Mouse (Mus musculus) myocyte (in vitro differentiated cells): ENCODE results near the gene Adcy6. TPM values are rescaled to one million over a fixed set of nuclear protein-coding genes. Genes with fewer than 3 reads are reported as not detected.

Experiments used
- H3K27me3 ChIP-seq: one replicate; pipeline ENCODE4 v1.6.1; 2011; ENCODE audit not compliant: control insufficient read depth, insufficient read depth, insufficient read length
- H3K36me3 ChIP-seq: one replicate; pipeline ENCODE4 v1.6.1; 2011; ENCODE audit not compliant: control insufficient read depth, insufficient read depth
- H3K4me2 ChIP-seq: one replicate; pipeline ENCODE4 v1.6.1; 2011; ENCODE audit warnings: low read depth, control low read depth
- H3K4me3 ChIP-seq: one replicate; pipeline ENCODE4 v1.5.1; 2011; ENCODE audit warnings: mild to moderate bottlenecking, control low read depth, moderate library complexity
- H3K79me2 ChIP-seq: one replicate; pipeline ENCODE4 v1.6.1; 2011; ENCODE audit not compliant: control insufficient read depth, insufficient read depth
- H3ac ChIP-seq: one replicate; pipeline ENCODE4 v1.6.1; 2011; ENCODE audit not compliant: control insufficient read depth, insufficient read length
- CEBPB ChIP-seq: IDR thresholded peaks from 2 replicates; pipeline ENCODE4 v1.6.1; 2011; ENCODE audit warnings: mild to moderate bottlenecking, moderate library complexity; ENCODE audit not compliant: poor library complexity, insufficient read depth, severe bottlenecking
- E2F4 ChIP-seq: IDR thresholded peaks from one replicate; pipeline ENCODE4 v1.6.1; 2011; ENCODE audit warnings: mild to moderate bottlenecking, control low read depth, moderate library complexity; ENCODE audit not compliant: insufficient read depth
- MAX ChIP-seq: IDR thresholded peaks from one replicate; pipeline ENCODE4 v1.6.1; 2011; ENCODE audit warnings: low read depth, mild to moderate bottlenecking, control low read depth
- MYOD1 ChIP-seq, 3 experiments: IDR thresholded peaks; one replicate each; pipeline ENCODE4 v1.6.1; 2011; ENCODE audit warnings: control low read depth in 2 of 3, low read depth in 2 of 3, mild to moderate bottlenecking in 2 of 3, moderate library complexity in 1 of 3; ENCODE audit not compliant: insufficient read length in 2 of 3, control insufficient read depth in 1 of 3
- MYOG ChIP-seq, 3 experiments: IDR thresholded peaks; one replicate each; pipeline ENCODE4 v1.6.1; 2011; ENCODE audit warnings: control low read depth in 2 of 3, low read depth in 2 of 3, mild to moderate bottlenecking in 2 of 3; ENCODE audit not compliant: insufficient read length in 2 of 3, control insufficient read depth in 1 of 3, insufficient read depth in 1 of 3
- POLR2A ChIP-seq: IDR thresholded peaks from one replicate; pipeline ENCODE4 v1.6.1; 2011; ENCODE audit warnings: low read depth, mild to moderate bottlenecking, control low read depth, moderate library complexity; ENCODE audit not compliant: insufficient read length
- POLR2AphosphoS2 ChIP-seq: IDR thresholded peaks from one replicate; pipeline ENCODE4 v1.6.1; 2011; ENCODE audit warnings: low read depth, control low read depth; ENCODE audit not compliant: insufficient read length
- REST ChIP-seq: IDR thresholded peaks from one replicate; pipeline ENCODE4 v1.6.1; 2011; ENCODE audit warnings: mild to moderate bottlenecking, control low read depth, moderate library complexity; ENCODE audit not compliant: insufficient read depth, insufficient read length
- SRF ChIP-seq: IDR thresholded peaks from one replicate; pipeline ENCODE4 v1.6.1; 2011; ENCODE audit warnings: low read depth; ENCODE audit not compliant: control insufficient read depth, insufficient read length
- TCF12 ChIP-seq: IDR thresholded peaks from one replicate; pipeline ENCODE4 v1.6.1; 2011; ENCODE audit warnings: mild to moderate bottlenecking, control low read depth; ENCODE audit not compliant: poor library complexity, insufficient read depth, severe bottlenecking
- TCF3 ChIP-seq: IDR thresholded peaks from one replicate; pipeline ENCODE4 v1.6.1; 2011; ENCODE audit warnings: low read depth, control low read depth; ENCODE audit not compliant: insufficient read length
- USF1 ChIP-seq: IDR thresholded peaks from one replicate; pipeline ENCODE4 v1.6.1; 2011; ENCODE audit warnings: low read depth, mild to moderate bottlenecking, control low read depth, moderate library complexity
- polyA plus RNA-seq: library from polyadenylated mRNA; unstranded; fragments of >200 nt; fragmentation: generic; extraction: Trizol; gene quantifications from one replicate; pipeline ENCODE4 v1.2.1, GENCODE M21; 2012; ENCODE audit warnings: missing spikeins

Gene Adcy6
- polyA plus RNA-seq, 1 experiment, result 32.4 TPM

DNA sequence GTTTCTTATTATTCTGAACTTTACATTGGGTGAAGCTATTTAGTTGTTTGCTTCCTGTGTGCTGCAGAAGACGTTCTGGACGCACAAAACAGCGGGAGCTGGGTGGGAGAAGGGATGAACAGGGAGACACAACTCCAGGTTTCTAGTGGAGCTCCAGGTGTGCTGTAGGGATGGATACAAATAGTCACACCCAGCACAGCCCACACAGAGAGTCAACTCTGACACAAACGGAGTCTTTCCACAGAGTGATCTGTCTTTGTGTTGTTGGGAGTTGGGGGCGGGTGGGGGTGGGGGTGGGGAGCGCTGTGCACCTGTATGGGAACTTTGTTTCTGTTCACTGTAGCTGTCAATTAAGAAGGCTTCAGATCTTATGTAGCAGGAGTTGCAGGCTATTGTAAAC is 12.8 kb upstream of the Adcy6 start:
- H3ac ChIP-seq, result no peak overlapping the region
- TF ChIP-seq CEBPB (no peak), MAX (no peak), POLR2A (no peak), REST (no peak), MYOD1 (IDR thresholded peaks at IDR 0.05; ENCODE audit: control insufficient read depth in 1 of 3, insufficient read length in 2 of 3, low read depth in 2 of 3) (no peak), E2F4 (no peak), TCF3 (no peak), POLR2AphosphoS2 (no peak), MYOG (IDR thresholded peaks at IDR 0.05; ENCODE audit: control insufficient read depth in 1 of 3, insufficient read depth in 1 of 3, insufficient read length in 2 of 3, low read depth in 2 of 3) (no peak)
- no peak overlapping the region for H3K4me3 ChIP-seq
- H3K79me2 ChIP-seq, result no peaks in the 10 kb centered on the region
- H3K36me3 ChIP-seq, result no peaks in the 10 kb centered on the region
- no peak overlapping the region for H3K4me2 ChIP-seq
- H3K27me3 ChIP-seq, result no peaks in the 10 kb centered on the region

DNA sequence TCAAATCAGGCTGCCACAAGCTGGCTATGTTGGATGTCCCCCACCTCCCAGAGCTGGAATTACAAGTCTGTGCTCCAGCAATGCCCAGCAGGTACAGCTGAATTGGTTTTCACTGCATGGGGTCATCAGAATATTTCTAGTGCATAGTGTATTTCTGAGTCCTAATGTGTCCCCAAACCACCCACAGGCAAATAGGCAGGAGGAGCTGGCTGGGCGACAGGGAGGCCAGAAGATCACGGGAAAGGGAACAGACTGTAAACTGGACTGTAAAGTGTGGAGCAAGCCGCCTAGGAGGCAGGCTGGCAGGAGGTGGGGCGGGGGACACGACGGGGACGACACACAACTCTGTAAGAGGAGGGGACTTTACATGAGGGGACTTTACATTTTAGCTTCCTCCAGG is 12.3 kb upstream of the Adcy6 start:
- no peak overlapping the region for H3K4me3 ChIP-seq
- H3K27me3 ChIP-seq, result no peaks in the 10 kb centered on the region

DNA sequence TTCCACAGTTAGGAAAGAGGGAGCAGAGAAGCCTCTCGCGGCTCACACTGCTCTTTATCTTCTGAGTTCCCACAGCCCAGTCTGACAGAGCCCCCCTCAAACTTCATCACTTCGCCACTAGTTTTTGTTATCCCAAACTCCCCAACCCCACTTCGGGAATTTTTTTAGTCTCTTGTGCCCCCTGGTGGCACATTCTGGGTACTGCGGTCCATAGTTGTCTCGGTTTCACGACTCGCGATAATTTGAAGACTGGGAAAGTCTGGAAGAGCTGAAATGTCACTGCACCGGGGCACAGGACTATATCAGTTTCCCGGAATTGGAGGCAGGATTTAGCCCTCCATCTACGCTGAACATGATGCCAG is 7.3 kb upstream of the Adcy6 start:
- peak overlapping the region; percentile 1 for H3K4me3 ChIP-seq
- H3K4me2 ChIP-seq, result peak overlapping the region; percentile 70
- no peaks in the 10 kb centered on the region for H3K27me3 ChIP-seq
- H3ac ChIP-seq, result no peak overlapping the region
- no peaks in the 10 kb centered on the region for H3K36me3 ChIP-seq
- TF ChIP-seq POLR2AphosphoS2 (no peak), TCF12 (no peak), TCF3 (no peak), USF1 (no peak), CEBPB (no peak), MYOG (IDR thresholded peaks at IDR 0.05; ENCODE audit: control insufficient read depth in 1 of 3, insufficient read depth in 1 of 3, insufficient read length in 2 of 3, low read depth in 2 of 3) (no peak), POLR2A (no peak), MAX (no peak), REST (no peak), E2F4 (no peak), SRF (no peak), MYOD1 (IDR thresholded peaks at IDR 0.05; ENCODE audit: control insufficient read depth in 1 of 3, insufficient read length in 2 of 3, low read depth in 2 of 3) (no peak)
- H3K79me2 ChIP-seq, result no peaks in the 10 kb centered on the region

More for the DNA sequence above, 12.3 kb upstream of the Adcy6 start:
- no peak for TF ChIP-seq TCF3
- peak; percentile 27 for TF ChIP-seq SRF
- H3K36me3 ChIP-seq, result no peaks in the 10 kb centered on the region
- no peak overlapping the region for H3ac ChIP-seq
- no peak overlapping the region for H3K4me2 ChIP-seq
- no peaks in the 10 kb centered on the region for H3K79me2 ChIP-seq

DNA sequence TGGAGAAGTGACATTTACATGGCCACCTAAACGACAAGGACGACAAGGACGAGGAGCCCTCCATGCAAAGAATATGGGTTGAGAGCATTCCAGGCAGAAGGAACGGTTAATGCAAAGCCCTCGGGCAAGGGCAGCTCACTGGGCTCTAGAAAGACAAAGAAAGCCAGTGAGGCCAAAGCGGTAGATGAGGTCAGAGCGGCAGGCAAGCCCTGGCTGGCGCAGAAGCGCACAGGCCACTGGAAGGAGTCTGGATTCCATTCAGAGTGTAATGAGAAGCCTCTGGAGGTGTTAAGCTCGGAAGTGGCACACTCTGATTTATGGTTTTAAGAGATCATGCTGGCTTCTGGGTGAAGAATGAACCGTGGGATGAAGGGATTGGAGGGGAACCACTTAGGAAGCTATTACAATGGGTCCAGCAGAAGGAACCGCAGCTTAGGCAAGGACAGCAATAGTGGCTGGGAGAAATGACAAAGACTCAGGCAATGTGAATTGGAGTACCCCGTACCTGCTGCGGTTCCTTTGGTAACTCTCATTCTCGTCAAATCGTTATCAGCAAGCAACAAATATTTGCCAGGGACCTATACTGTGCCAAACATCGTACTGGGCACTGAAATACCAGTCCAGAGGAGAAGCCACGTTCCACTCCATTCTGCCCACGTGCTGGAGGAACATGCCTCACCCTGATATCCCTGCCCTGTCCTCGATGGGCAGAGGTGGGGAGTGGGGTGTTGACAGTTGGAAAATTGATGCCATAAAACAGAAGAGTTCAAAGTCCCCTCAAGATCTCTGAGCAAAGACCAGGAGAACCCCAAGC is 6.7 kb upstream of the Adcy6 start:
- Histone ChIP-seq H3K4me3 (peak overlapping the region; percentile 1), H3ac (no peak overlapping the region), H3K27me3 (no peaks in the 10 kb centered on the region), H3K79me2 (no peaks in the 10 kb centered on the region), H3K4me2 (peak overlapping the region; percentile 70), H3K36me3 (no peaks in the 10 kb centered on the region)
- no peak for TF ChIP-seq USF1
- no peak for TF ChIP-seq MYOD1 (IDR thresholded peaks at IDR 0.05; ENCODE audit: control insufficient read depth in 1 of 3, insufficient read length in 2 of 3, low read depth in 2 of 3)
- TF ChIP-seq E2F4, result no peak
- no peak for TF ChIP-seq TCF3

DNA sequence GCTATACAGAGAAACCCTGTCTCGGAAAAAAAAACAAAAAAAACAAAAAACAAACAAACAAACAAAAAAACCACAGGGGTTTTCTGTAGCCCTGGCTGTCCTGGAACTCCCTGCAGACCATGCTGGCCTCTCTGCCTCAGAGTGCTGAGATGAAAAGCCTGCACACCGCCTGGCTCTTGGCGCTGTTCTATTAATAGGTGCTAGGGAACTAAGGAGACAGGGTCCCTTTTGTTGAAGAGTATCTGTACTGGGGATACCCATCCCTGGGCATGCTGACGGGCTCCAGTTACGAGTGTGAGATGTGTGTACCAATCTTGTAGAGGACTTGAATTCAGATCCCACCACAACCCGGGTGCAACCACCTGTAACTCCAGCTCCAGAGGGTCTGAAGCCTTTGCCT is 5.9 kb upstream of the Adcy6 start:
- no peaks in the 10 kb centered on the region for H3K36me3 ChIP-seq
- no peaks in the 10 kb centered on the region for H3K27me3 ChIP-seq
- H3K4me3 ChIP-seq, result no peak overlapping the region
- no peak overlapping the region for H3ac ChIP-seq
- no peaks in the 10 kb centered on the region for H3K79me2 ChIP-seq
- no peak overlapping the region for H3K4me2 ChIP-seq
- no peak for TF ChIP-seq MAX
- no peak for TF ChIP-seq TCF12
- no peak for TF ChIP-seq CEBPB
- TF ChIP-seq TCF3, result no peak
- no peak for TF ChIP-seq SRF
- no peak for TF ChIP-seq E2F4
- no peak for TF ChIP-seq POLR2AphosphoS2
- TF ChIP-seq USF1, result no peak
- no peak for TF ChIP-seq MYOD1 (IDR thresholded peaks at IDR 0.05; ENCODE audit: control insufficient read depth in 1 of 3, insufficient read length in 2 of 3, low read depth in 2 of 3)
- no peak for TF ChIP-seq POLR2A
- no peak for TF ChIP-seq MYOG (IDR thresholded peaks at IDR 0.05; ENCODE audit: control insufficient read depth in 1 of 3, insufficient read depth in 1 of 3, insufficient read length in 2 of 3, low read depth in 2 of 3)
- TF ChIP-seq REST, result no peak
